Mouse (Mus musculus) CD4-positive, CD25-positive, alpha-beta regulatory T cell, adult 2 months (primary cell): ENCODE results near the gene Zbtb5.
"Not testable (repeated sequence)": the region's sequence is repeated elsewhere in the genome, so short reads cannot be mapped to it uniquely, and the experiment has no call there.

Experiments used
- DNase-seq: peaks from one replicate; pipeline ENCODE4 v3.0.0-alpha.2; 2012; ENCODE audit warnings: low read depth, low spot score

The Zbtb5 gene

GRCm38 (mm10) chr4:45011581-45012104 is 569 bp downstream of the Zbtb5 start:
- DNase-seq, result peak; percentile 73

GRCm38 (mm10) chr4:45010806-45011415 is 1.3 kb downstream of the Zbtb5 start:
- DNase-seq, result peak; percentile 13

GRCm38 (mm10) chr4:45005452-45005851 is 6.8 kb downstream of the Zbtb5 start:
- DNase-seq, result no peak

- no peak for DNase-seq
Measured at GRCm38 (mm10) chr4:45000001-45000400, 12.2 kb downstream of the Zbtb5 start.

GRCm38 (mm10) chr4:44998071-44998470 is 14.1 kb downstream of the Zbtb5 start:
- DNase-seq, result no peak

DNA sequence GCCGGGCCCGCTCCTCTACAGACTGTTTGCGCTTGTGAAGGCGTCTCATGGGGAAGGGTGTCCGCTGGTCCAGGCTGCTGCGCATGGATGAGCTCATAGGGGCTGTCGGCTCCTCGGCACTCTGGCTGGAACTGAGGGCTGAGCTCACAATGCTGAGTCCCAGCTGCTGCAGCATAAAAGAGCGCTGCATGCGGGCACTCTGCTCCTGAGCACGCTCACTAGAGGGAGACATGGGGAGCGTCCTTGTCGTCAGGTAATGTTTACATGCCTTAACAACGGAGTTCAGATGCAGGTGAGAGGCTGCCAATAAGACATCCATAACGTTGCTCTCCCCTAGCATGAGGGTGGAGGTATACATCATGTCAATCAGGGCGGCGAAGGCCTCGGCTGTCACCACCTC is 17.4 kb downstream of the Zbtb5 start:
- no peak for DNase-seq

DNA sequence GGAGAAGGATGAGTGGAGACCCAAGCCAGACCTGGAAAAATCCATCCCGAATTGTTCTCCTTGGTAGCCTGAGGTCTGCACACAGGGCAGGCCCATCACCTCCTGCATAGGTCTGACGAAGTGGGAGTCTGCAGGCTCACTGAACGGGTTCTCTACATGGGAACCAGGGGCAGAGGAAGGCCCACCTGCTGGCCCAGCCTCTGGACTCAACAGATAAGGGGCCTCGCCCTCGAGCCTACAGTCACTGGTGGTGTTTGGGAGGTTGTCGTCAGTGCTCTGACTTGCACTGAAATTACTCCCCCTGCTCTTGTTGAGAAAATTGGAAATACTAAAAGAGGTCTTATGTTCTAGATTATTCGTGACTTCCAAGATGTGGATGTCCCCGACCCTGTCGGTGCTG is 18.4 kb downstream of the Zbtb5 start:
- DNase-seq, result no peak

DNA sequence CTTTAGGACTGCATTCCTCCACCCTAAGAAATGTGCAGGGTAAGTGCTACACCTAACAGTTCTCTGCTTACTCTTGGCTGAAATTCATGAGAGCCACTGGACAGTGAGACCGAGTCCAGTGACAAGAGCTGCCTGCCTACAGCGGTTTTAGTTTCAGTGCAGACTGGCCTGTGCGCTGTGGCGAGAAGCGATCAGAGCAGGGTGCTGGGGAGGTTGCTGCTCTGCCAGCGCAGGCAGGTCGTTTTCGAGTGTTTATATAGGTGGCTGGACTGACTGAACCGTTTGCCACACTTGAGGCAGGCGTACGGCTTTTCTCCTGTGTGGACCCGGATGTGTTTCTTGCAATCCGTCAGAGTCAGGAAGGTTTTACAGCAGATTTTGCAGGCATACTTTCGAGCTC is 19.0 kb downstream of the Zbtb5 start:
- DNase-seq, result not testable (repeated sequence)

DNA sequence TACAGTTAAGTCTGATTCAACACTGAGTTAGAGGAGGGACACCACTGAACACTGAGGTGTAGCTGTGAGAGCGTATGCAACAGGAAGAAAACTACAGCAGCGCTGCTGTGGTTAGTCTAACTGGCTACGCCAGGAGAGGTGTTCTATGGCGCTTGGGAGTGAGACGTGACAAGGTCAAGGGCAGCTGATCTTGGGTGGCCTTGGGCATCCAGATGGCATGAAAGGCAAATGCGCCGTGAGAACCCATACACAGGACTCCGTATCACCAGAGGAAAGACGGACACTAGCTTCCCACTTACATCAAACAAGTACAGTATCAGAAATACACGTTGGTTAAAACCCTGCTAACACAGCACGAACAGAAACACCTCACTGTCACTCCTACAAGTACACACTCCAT is 19.9 kb downstream of the Zbtb5 start:
- DNase-seq, result not testable (repeated sequence)

DNA sequence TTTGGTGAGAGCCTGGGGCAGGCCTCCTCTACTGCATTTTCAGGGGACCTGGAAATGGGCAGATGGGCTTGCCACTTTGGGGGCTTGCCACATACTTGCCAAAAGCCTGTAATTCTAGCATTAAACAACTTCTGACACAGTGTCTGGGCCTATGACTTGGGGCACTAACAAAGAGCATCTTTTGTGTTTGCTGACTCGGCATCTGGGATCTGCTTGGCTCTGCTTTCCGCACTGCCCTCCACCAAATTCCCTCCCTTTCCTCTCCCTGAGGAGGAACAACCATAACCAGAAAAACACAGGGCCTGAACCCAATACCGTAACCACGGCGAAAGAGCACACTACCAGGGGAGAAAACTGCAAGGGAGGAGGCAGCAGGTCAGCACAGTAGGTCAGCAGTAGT is 21.7 kb downstream of the Zbtb5 start:
- DNase-seq, result no peak

DNA sequence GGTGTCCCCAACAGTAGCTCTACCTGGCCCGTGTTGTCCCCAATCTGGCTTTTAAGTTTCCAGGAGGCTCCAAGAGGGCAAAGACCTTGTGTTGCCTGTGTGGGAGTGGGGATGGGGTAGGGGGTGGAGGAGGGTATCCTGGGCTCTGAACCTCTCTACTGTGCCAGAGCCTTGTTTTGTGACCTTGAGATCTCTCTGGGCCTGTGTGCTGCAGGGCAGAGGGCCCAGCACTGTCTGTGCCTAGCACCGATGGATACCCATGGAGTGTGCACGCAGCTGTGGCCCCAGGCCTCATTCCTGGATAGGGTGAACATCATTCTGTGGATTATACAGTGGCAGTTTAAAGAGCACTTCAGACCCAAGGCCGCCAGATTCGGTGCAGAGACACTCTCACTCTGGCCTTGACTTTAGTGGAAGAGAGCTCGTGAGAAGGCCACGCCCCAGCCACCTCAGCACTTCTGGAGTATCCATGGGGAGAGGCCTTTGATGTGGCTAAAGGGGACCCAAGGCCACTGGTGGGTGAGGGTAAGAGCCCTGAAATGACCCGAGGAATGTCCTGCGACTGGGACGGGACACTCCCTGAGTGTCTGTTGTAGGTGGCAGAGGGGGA is 29.0 kb downstream of the Zbtb5 start:
- no peak for DNase-seq

- DNase-seq, result no peak
Measured at GRCm38 (mm10) chr4:44982440-44983130, 29.6 kb downstream of the Zbtb5 start.

- no peak for DNase-seq
Measured at GRCm38 (mm10) chr4:44981974-44982287, 30.3 kb downstream of the Zbtb5 start.

DNA sequence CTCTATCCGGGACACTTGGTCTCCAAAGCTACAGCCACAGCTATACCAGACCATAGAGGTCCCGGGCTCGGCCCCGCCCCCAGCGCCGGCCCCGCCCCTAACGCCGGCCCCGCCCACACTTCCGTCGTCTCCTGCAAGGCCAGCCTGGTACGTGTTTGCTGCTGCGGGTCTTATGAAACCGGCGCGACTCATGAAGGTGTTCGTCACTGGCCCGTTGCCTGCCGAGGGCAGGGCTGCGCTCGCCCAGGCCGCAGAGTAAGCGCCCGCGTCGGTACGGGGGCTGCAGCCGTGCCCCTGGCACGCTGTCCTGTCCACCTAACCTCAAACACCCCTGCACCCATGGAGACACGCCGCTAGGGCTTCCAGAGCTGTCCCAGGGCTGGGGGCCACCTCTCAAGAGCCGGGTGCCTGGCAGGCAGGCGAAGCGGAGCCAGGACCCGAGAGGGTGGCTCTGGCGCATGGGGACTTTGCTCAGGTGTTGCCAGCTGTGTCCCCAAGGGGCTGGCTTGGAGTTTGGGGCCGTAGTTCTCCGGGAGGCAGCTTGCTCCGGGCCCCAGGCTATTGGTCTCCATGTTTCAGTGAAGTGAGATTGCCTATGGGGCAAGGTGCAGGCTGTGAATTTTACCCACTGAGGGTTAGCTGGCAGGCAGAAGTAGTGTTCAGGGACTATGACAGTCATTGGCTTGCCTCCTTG is 30.8 kb downstream of the Zbtb5 start, which contains the start of gene Grhpr:
Gene Grhpr (plus strand): TSS at position 116 of the 694 bp plus-strand sequence.
- peak; percentile 91 for DNase-seq

DNA sequence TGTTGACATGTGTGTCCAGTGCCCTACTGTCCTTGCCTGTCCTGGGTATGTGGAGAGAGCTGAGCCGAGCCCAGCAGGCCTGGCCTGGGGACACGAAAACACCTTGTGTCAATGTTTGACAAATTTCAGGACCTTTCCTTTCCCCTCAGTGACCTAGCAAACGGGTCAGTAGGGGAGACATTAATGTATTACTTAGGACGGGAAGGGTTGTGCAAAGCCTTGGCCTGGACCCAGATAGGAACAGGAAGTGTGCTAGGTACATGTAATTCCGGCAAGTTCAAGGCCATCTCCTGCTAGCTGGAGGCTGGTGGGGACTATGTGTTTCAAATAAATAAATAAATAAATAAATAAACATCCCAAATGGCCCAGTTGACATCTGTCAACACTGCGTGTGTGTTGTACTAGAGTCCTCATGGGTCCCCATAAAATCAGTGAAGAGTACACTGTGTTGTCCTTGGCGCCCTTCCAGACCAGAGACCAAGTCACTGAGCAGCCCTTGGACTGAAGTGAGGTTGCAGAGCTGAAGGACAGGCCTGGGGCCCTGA is 32.3 kb downstream of the Zbtb5 start:
- no peak for DNase-seq

DNA sequence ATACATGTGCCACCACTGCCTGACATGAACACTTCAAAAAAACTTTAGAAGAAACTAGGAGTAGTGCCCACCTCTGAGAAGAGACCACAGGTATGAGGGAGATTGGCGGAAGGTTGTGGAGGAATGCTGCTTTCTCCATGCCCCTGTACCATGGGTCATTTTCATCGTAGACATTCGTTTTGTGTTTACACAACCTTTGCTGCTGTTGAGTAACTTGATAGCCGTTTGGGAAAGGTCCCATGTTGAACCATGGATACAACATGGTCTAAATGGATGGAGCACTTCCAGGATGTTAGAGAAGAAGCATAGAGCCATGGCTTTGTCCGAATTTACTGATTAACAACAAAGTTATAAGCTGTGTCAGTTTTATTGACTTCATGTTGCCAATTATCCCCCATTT is 34.0 kb downstream of the Zbtb5 start:
- no peak for DNase-seq

DNA sequence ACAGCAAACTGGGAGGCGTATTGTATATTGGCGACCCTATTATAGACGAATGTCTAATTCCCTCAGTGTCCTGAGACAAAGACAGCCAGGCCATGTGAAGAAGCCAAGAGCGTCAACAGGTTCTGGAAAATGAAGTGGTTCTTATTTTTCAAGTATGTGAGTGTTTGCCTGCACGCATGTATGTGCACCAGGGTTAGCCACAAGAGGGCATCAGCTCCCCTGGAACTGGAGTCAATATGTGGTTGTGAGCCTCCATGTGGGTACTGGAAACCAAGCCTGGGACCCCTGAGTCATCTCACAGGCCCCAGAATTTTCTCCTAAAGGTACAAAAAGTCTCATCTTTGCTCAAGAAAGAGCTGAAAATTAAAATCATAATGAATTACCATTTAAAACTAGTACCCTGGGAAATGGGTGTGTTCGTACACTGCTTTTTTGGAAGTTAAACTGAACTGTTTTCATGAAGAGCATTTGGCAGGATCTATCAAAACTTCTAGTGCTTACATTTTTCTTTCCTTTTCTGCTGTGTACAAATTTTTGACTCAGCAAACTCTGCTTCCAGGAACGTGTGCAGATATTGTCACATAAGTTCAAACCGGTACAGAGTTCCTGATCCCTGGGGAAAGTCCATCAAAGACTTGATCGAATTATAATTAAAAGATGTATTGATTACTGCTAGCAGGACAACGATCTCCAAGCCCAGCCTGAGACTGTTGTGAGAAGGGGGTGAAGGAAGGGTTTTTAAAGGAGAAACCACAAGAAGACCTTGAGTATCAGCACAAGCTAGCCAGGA is 35.1 kb downstream of the Zbtb5 start:
- DNase-seq, result no peak

DNA sequence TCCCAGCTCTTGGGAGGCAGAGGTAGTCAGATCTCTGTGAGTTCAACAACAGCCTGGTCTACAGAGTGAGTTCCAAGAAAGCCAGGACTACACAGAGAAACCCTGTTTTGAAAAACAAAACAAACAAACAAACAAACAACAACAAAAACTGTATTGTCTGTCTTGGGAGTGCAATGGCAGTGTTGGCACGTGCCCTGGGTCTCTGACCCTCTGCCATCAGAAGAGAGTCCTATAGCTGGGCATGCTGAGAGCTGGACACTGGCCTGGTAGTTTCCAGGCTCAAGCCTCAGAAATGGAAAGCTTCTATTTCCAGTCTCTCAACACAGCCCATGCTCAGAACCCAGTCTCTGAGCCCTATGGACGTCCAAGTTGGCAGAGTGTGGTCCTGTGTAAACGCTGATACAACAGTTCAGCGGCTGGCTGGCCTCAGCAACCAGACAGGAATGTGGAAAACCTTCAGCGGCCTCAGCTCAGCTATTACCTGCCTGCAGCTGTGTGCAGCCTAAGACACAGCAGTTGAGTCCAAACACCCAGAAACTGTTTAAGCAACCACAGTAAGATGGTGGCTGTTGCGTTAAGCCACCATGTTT is 36.1 kb downstream of the Zbtb5 start:
- DNase-seq, result no peak

DNA sequence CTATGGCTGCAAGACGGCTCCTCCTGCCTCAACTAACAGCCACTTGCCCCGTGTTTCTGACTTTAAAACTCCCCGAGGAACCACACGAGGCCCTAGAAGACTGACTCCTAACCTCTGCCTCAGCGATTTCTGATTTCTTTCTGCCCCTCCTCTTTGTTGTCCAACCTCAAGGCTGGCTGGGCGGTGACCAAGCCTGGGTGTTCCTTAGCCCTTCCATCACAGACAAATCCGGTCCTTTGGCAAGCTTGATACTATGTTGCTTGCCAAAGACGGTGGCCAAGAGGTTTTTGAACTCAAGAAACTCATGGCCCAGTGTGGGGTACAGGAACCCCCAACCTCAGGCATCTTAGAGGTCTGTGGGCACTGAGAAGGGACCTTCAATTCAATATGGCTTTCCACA is 37.9 kb downstream of the Zbtb5 start:
- no peak for DNase-seq

- DNase-seq, result no peak
Measured at GRCm38 (mm10) chr4:44973871-44974270, 38.3 kb downstream of the Zbtb5 start.

DNA sequence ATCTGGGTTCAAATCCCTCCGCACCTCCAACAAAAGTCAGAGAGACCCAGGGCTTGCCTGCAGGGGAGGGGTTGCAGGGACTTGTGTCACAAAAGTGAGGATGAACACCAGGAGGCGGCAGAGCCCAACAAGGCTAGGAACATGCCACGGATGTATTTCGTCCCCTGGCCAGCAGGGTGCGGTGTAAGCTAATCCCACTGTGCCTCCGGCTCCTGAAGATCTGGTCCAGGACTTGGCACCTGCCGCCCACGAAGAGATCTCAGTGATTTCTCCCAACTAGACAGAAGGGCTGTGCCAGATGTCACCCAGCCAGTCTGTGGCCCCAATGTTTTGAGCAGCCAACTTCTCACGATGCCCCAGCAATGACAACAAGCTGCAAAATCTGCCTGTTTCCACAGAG is 38.8 kb downstream of the Zbtb5 start:
- peak; percentile 95 for DNase-seq
